Comparison of ENCODE assay signal across 12 mouse cellular contexts in genomic region chr12:99287081-99287480, GRCm38 (mm10).
A peak's percentile ranks its signal among the peaks of the same experiment; 100 is the strongest.
DNase-seq lines count a peak whose midpoint lies in the region; ATAC-seq and TF ChIP-seq lines count a peak whose summit lies in the region.
"Had no signal": no experiment of that assay in that cellular context is flagged by ENCODE, and none has a peak within 500 bp of the region (broad histone marks: within the 10 kb centered on the region; RNA-seq: fewer than 3 reads in every experiment).

No protein-coding gene starts in this region.

- H3K9ac ChIP-seq in forebrain, embryonic 14.5 days (ENCODE audit: low read length), result peak overlapping the region; percentile 17; the same call in 1 of the 2 replicates
- H3K9ac ChIP-seq in midbrain, embryonic 14.5 days (replicated peaks; ENCODE audit: low read length), result 0 out of 2 replicates have a peak overlapping the region, but pooled peaks have one; percentile 20
- H3K9ac ChIP-seq in kidney, embryonic 16.5 days (replicated peaks; ENCODE audit: low read length), result no peak overlapping the region
- H3K9ac ChIP-seq: embryonic facial prominence, embryonic 13.5 days; liver, embryonic 14.5 days had no signal

- H3K9me3 ChIP-seq in embryonic facial prominence, embryonic 10.5 days, result no peaks in the 10 kb centered on the region
- no peaks in the 10 kb centered on the region for H3K9me3 ChIP-seq in forebrain, embryonic 14.5 days (replicated peaks; ENCODE audit: control insufficient read depth, low read length)
- no peaks in the 10 kb centered on the region for H3K9me3 ChIP-seq in midbrain, embryonic 14.5 days (ENCODE audit: control insufficient read depth, low read length)
- H3K9me3 ChIP-seq in kidney, embryonic 16.5 days (ENCODE audit: low read length), result no peaks in the 10 kb centered on the region

- TF ChIP-seq CTCF in gastrocnemius, adult 2 months (IDR thresholded peaks at IDR 0.05), result no peak

- intact Hi-C loops in gastrocnemius, adult 2 months (cut with DNase I), result no loop called here

- peak; percentile 11; the same call in 1 of the 2 replicates for ATAC-seq in forebrain, embryonic 14.5 days
- ATAC-seq in midbrain, embryonic 14.5 days (ENCODE audit: low FRiP score, low TSS enrichment), result no peak
- ATAC-seq in kidney, embryonic 16.5 days (ENCODE audit: low FRiP score, low TSS enrichment), result no peak

- peaks cover 58% of the 10 kb centered on the region for H3K4me1 ChIP-seq in embryonic facial prominence, embryonic 10.5 days
- H3K4me1 ChIP-seq in forebrain, embryonic 14.5 days (ENCODE audit: control insufficient read depth, insufficient read depth, low read length), result peaks cover 54% of the 10 kb centered on the region
- H3K4me1 ChIP-seq in midbrain, embryonic 14.5 days (ENCODE audit: control insufficient read depth, insufficient read depth, low read length), result peaks cover 41% of the 10 kb centered on the region
- peaks cover 29% of the 10 kb centered on the region for H3K4me1 ChIP-seq in kidney, embryonic 16.5 days (ENCODE audit: insufficient read depth, low read length)

- H3K4me2 ChIP-seq in forebrain, embryonic 14.5 days (ENCODE audit: low read length), result no peak overlapping the region
- no peak overlapping the region for H3K4me2 ChIP-seq in midbrain, embryonic 14.5 days (ENCODE audit: low read length)
- no peak overlapping the region for H3K4me2 ChIP-seq in kidney, embryonic 16.5 days (replicated peaks; ENCODE audit: low read depth, low read length)
- H3K4me2 ChIP-seq: embryonic facial prominence, embryonic 13.5 days had no signal

- H3K27me3 ChIP-seq in embryonic facial prominence, embryonic 10.5 days (replicated peaks; ENCODE audit: low read depth, poor library complexity, severe bottlenecking), result no peaks in the 10 kb centered on the region
- no peaks in the 10 kb centered on the region for H3K27me3 ChIP-seq in forebrain, embryonic 14.5 days (replicated peaks; ENCODE audit: control insufficient read depth, insufficient read depth, low read length)
- H3K27me3 ChIP-seq in midbrain, embryonic 14.5 days (ENCODE audit: control insufficient read depth, insufficient read depth, low read length), result no peaks in the 10 kb centered on the region
- no peaks in the 10 kb centered on the region for H3K27me3 ChIP-seq in kidney, embryonic 16.5 days (ENCODE audit: insufficient read depth, low read length)
- H3K27me3 ChIP-seq: embryonic facial prominence, embryonic 13.5 days had no signal

- H3K27ac ChIP-seq in gastrocnemius, adult 2 months, result peak overlapping the region; percentile 72
- peak overlapping the region; percentile 40; the same call in 1 of the 2 replicates for H3K27ac ChIP-seq in embryonic facial prominence, embryonic 10.5 days (replicated peaks)
- H3K27ac ChIP-seq in forebrain, embryonic 14.5 days (ENCODE audit: low read depth, low read length), result peak overlapping the region; percentile 77
- H3K27ac ChIP-seq in midbrain, embryonic 14.5 days (replicated peaks; ENCODE audit: low read depth, low read length), result peak overlapping the region; percentile 50
- no peak overlapping the region for H3K27ac ChIP-seq in kidney, embryonic 16.5 days (ENCODE audit: low read length)
- H3K27ac ChIP-seq: liver, embryonic 14.5 days; macrophage had no signal

- H3K4me3 ChIP-seq in gastrocnemius, adult 2 months, result no peak overlapping the region
- no peak overlapping the region for H3K4me3 ChIP-seq in embryonic facial prominence, embryonic 10.5 days
- no peak overlapping the region for H3K4me3 ChIP-seq in forebrain, embryonic 14.5 days (ENCODE audit: low read depth, low read length)
- H3K4me3 ChIP-seq in midbrain, embryonic 14.5 days (replicated peaks; ENCODE audit: low read depth, low read length), result no peak overlapping the region
- H3K4me3 ChIP-seq in kidney, embryonic 16.5 days (ENCODE audit: low read length), result no peak overlapping the region
- H3K4me3 ChIP-seq: embryonic facial prominence, embryonic 13.5 days had no signal

- peak; percentile 56 for DNase-seq in gastrocnemius, adult 2 months
- DNase-seq in gastrocnemius, adult 8-10 months (ENCODE audit: low spot score in 2 of 2), result no peak
- DNase-seq in embryonic facial prominence, embryonic 10.5 days (ENCODE audit: low spot score), result no peak
- DNase-seq in forebrain, embryonic 14.5 days (ENCODE audit: low spot score), result no peak
- DNase-seq in midbrain, embryonic 14.5 days, result no peak
- no peak for DNase-seq in kidney, postnatal 14 days
- DNase-seq: kidney, postnatal 36 days; thymus, postnatal 25 days had no signal

- peaks cover 17% of the 10 kb centered on the region for H3K36me3 ChIP-seq in embryonic facial prominence, embryonic 10.5 days (replicated peaks)
- H3K36me3 ChIP-seq in forebrain, embryonic 14.5 days (ENCODE audit: control insufficient read depth, insufficient read depth, low read length), result no peaks in the 10 kb centered on the region
- H3K36me3 ChIP-seq in midbrain, embryonic 14.5 days (ENCODE audit: control insufficient read depth, insufficient read depth, low read length), result no peaks in the 10 kb centered on the region; the same call in 1 of the 2 replicates
- H3K36me3 ChIP-seq in kidney, embryonic 16.5 days (ENCODE audit: insufficient read depth, low read length), result no peaks in the 10 kb centered on the region

- 68% methylated on average over 5 of the region's 5 CpGs for WGBS in embryonic facial prominence, embryonic 10.5 days
- WGBS in forebrain, embryonic 14.5 days, result 45% methylated on average over 5 of the region's 5 CpGs
- 46% methylated on average over 5 of the region's 5 CpGs for WGBS in midbrain, embryonic 14.5 days
- 72% methylated on average over 5 of the region's 5 CpGs for WGBS in kidney, embryonic 16.5 days
